Comparison of ENCODE assay signal across 26 mouse cellular contexts in genomic region chr6:128800696-128801095, GRCm38 (mm10). TPM values are rescaled to one million over a fixed set of nuclear protein-coding genes. Genes with fewer than 3 reads are reported as not detected.
DNase-seq lines count a peak whose midpoint lies in the region; ATAC-seq and TF ChIP-seq lines count a peak whose summit lies in the region.
"Not testable (repeated sequence)": the region's sequence is repeated elsewhere in the genome, so short reads cannot be mapped to it uniquely, and the experiment has no call there.
"Had no signal": no experiment of that assay in that cellular context is flagged by ENCODE, and none has a peak within 500 bp of the region (broad histone marks: within the 10 kb centered on the region; RNA-seq: fewer than 3 reads in every experiment).

No protein-coding gene starts in this region.

- H3K27ac ChIP-seq in hindbrain, embryonic 14.5 days, result not testable (repeated sequence)
- H3K27ac ChIP-seq in hindbrain, postnatal 0 days, result 0 out of 2 replicates have a peak overlapping the region, but pooled peaks have one; percentile 15
- H3K27ac ChIP-seq in midbrain, embryonic 15.5 days, result peak overlapping the region; percentile 53; the same call in 1 of the 2 replicates
- 0 out of 2 replicates have a peak overlapping the region, but pooled peaks have one; percentile 48 for H3K27ac ChIP-seq in neural tube, embryonic 15.5 days (replicated peaks)

- not testable (repeated sequence) for H3K4me1 ChIP-seq in hindbrain, embryonic 14.5 days (replicated peaks; ENCODE audit: control insufficient read depth, insufficient read depth, low read length); hindbrain, postnatal 0 days (ENCODE audit: insufficient read depth, low read length)
- peaks cover 14% of the 10 kb centered on the region for H3K4me1 ChIP-seq in midbrain, embryonic 15.5 days
- peaks cover 12% of the 10 kb centered on the region for H3K4me1 ChIP-seq in neural tube, embryonic 15.5 days

- peak overlapping the region; percentile 62 for H3K4me2 ChIP-seq in hindbrain, embryonic 14.5 days (replicated peaks)
- peak overlapping the region; percentile 7; the same call in 1 of the 2 replicates for H3K4me2 ChIP-seq in hindbrain, postnatal 0 days (ENCODE audit: low read depth, low read length)
- peak overlapping the region; percentile 47 for H3K4me2 ChIP-seq in midbrain, embryonic 15.5 days
- peak overlapping the region; percentile 61 for H3K4me2 ChIP-seq in neural tube, embryonic 15.5 days

- 76% methylated on average over 5 of the region's 5 CpGs for WGBS in hindbrain, embryonic 14.5 days
- 69% methylated on average over 5 of the region's 5 CpGs for WGBS in hindbrain, postnatal 0 days
- 76% methylated on average over 5 of the region's 5 CpGs for WGBS in midbrain, embryonic 15.5 days
- 77% methylated on average over 5 of the region's 5 CpGs for WGBS in neural tube, embryonic 15.5 days

- H3K4me3 ChIP-seq in hindbrain, embryonic 14.5 days (replicated peaks; ENCODE audit: low read length); hindbrain, postnatal 0 days (ENCODE audit: low read length): not testable (repeated sequence)
- peak overlapping the region; percentile 9; the same call in 1 of the 2 replicates for H3K4me3 ChIP-seq in midbrain, embryonic 15.5 days
- H3K4me3 ChIP-seq in neural tube, embryonic 15.5 days (replicated peaks), result 0 out of 2 replicates have a peak overlapping the region, but pooled peaks have one; percentile 5

- H3K36me3 ChIP-seq in hindbrain, embryonic 14.5 days (replicated peaks; ENCODE audit: control insufficient read depth, insufficient read depth); hindbrain, postnatal 0 days (ENCODE audit: insufficient read depth, low read length); midbrain, embryonic 15.5 days (replicated peaks); neural tube, embryonic 15.5 days: not testable (repeated sequence)

- not testable (repeated sequence) for H3K9ac ChIP-seq in hindbrain, embryonic 14.5 days; hindbrain, postnatal 0 days (replicated peaks; ENCODE audit: low read length); midbrain, embryonic 15.5 days; neural tube, embryonic 15.5 days (replicated peaks)

- not testable (repeated sequence) for TF ChIP-seq CTCF in hindbrain, postnatal 0 days (IDR thresholded peaks at IDR 0.05; ENCODE audit: low read depth)

- not testable (repeated sequence) for H3K27me3 ChIP-seq in hindbrain, embryonic 14.5 days (ENCODE audit: control insufficient read depth, insufficient read depth, low read length); hindbrain, postnatal 0 days (ENCODE audit: insufficient read depth, low read length); midbrain, embryonic 15.5 days (replicated peaks); neural tube, embryonic 15.5 days (replicated peaks)

- not testable (repeated sequence) for ATAC-seq in hindbrain, embryonic 14.5 days (ENCODE audit: low FRiP score); hindbrain, postnatal 0 days; midbrain, embryonic 15.5 days (replicated peaks); neural tube, embryonic 15.5 days (ENCODE audit: low FRiP score)

- DNase-seq in brain, adult 2 months (ENCODE audit: low read depth, low spot score), result peak; percentile 12
- peak; percentile 10 for DNase-seq in cerebellum, adult 9-11 months
- DNase-seq in hindbrain, embryonic 14.5 days (ENCODE audit: low spot score); hindbrain, postnatal 0 days (ENCODE audit: low spot score): not testable (repeated sequence)

- not testable (repeated sequence) for H3K9me3 ChIP-seq in hindbrain, embryonic 14.5 days (ENCODE audit: control insufficient read depth, low read length); hindbrain, postnatal 0 days (ENCODE audit: low read length); midbrain, embryonic 15.5 days; neural tube, embryonic 15.5 days (replicated peaks)

RNA-seq across cellular contexts. Expression of gene Klrb1c, which starts 11.7 kb away (rescaled TPM):
- polyA plus RNA-seq in hindbrain, embryonic 14.5 days (2014; fragmentation: Nextera tagmentation; extraction: Ambion mirVana), result 0.23 TPM in 1 of 2 replicates, not detected in the other
- total RNA-seq in hindbrain, postnatal 0 days (2014; rRNA removed), result 0.10 TPM in 1 of 2 replicates, not detected in the other
- polyA plus RNA-seq in hindbrain, postnatal 0 days (2015; fragmentation: Nextera tagmentation; extraction: Ambion mirVana), result 0.13 and 0.14 TPM in 2 replicates
- 0.12 and 0.13 TPM in 2 replicates for polyA plus RNA-seq in midbrain, embryonic 15.5 days (2015; fragmentation: Nextera tagmentation; extraction: Ambion mirVana)
- polyA plus RNA-seq in neural tube, embryonic 15.5 days (2015; fragmentation: Nextera tagmentation; extraction: Ambion mirVana), result 0.09 and 0.70 TPM in 2 replicates
- total RNA-seq: gastrocnemius, adult 8-10 months; gastrocnemius, postnatal 25 days; heart, postnatal 4 days had no signal
- polyA plus RNA-seq: embryonic facial prominence, embryonic 12.5 days; forebrain, embryonic 11.5 days; forebrain, embryonic 14.5 days; hindbrain, embryonic 11.5 days; Patski had no signal

RNA-seq across cellular contexts. Expression of gene Gm44511, which starts 25.4 kb away (rescaled TPM):
- polyA plus RNA-seq in hindbrain, embryonic 14.5 days (2014; fragmentation: Nextera tagmentation; extraction: Ambion mirVana), result not detected in 2 replicates
- not detected in 2 replicates for total RNA-seq in hindbrain, postnatal 0 days (2014; rRNA removed)
- not detected in 2 replicates for polyA plus RNA-seq in hindbrain, postnatal 0 days (2015; fragmentation: Nextera tagmentation; extraction: Ambion mirVana)
- not detected in 2 replicates for polyA plus RNA-seq in midbrain, embryonic 15.5 days (2015; fragmentation: Nextera tagmentation; extraction: Ambion mirVana)
- polyA plus RNA-seq in neural tube, embryonic 15.5 days (2015; fragmentation: Nextera tagmentation; extraction: Ambion mirVana), result not detected in 2 replicates
- total RNA-seq: adrenal gland, adult 18-20 months; adrenal gland, postnatal 10 days; adrenal gland, postnatal 36 days; ES-E14; gastrocnemius, postnatal 25 days; heart, adult 2 months; heart, postnatal 14 days; heart, postnatal 4 days had no signal
- polyA plus RNA-seq: embryonic facial prominence, embryonic 12.5 days; embryonic facial prominence, embryonic 15.5 days; forebrain, embryonic 11.5 days; forebrain, embryonic 14.5 days; heart, embryonic 10.5 days; heart, embryonic 13.5 days; heart, embryonic 16.5 days; hindbrain, embryonic 11.5 days; intestine, postnatal 0 days; Patski had no signal

RNA-seq across cellular contexts. Expression of gene Klrb1b, which starts 25.4 kb away (rescaled TPM):
- polyA plus RNA-seq in hindbrain, embryonic 14.5 days (2014; fragmentation: Nextera tagmentation; extraction: Ambion mirVana), result not detected in 2 replicates
- total RNA-seq in hindbrain, postnatal 0 days (2014; rRNA removed), result not detected in 2 replicates
- polyA plus RNA-seq in hindbrain, postnatal 0 days (2015; fragmentation: Nextera tagmentation; extraction: Ambion mirVana), result not detected in 2 replicates
- polyA plus RNA-seq in midbrain, embryonic 15.5 days (2015; fragmentation: Nextera tagmentation; extraction: Ambion mirVana), result not detected in 2 replicates
- polyA plus RNA-seq in neural tube, embryonic 15.5 days (2015; fragmentation: Nextera tagmentation; extraction: Ambion mirVana), result 0.49 TPM in 1 of 2 replicates, not detected in the other
- total RNA-seq: common myeloid progenitor, adult 5-6 weeks; ES-E14; gastrocnemius, adult 8-10 months; gastrocnemius, postnatal 25 days; heart, adult 2 months; heart, postnatal 4 days had no signal
- polyA plus RNA-seq: embryonic facial prominence, embryonic 12.5 days; embryonic facial prominence, embryonic 15.5 days; forebrain, embryonic 11.5 days; forebrain, embryonic 14.5 days; heart, embryonic 10.5 days; heart, embryonic 13.5 days; hindbrain, embryonic 11.5 days; Patski had no signal

Comparison
In these comparisons a context has a peak if more than half of its experiments do, and no peak if none do; other contexts are left out.
1. H3K4me2 ChIP-seq: peak in every context shown above with its lines; median percentile 62 in hindbrain, embryonic 14.5 days; 61 in neural tube, embryonic 15.5 days; 47 in midbrain, embryonic 15.5 days; 7 in hindbrain, postnatal 0 days.